Mouse (Mus musculus) embryonic fibroblast, embryonic 13.5 days (primary cell): ENCODE data around the gene Pik3cg.

Source experiments
- CTCF ChIP-seq: IDR thresholded peaks from 2 replicates; pipeline ENCODE4 v1.5.1; 2011; ENCODE audit warnings: mild to moderate bottlenecking, control low read depth, low read length, moderate library complexity, borderline replicate concordance; ENCODE audit not compliant: insufficient read depth
- POLR2A ChIP-seq: IDR thresholded peaks from 2 replicates; pipeline ENCODE4 v1.6.1; 2011; ENCODE audit warnings: low read depth, mild to moderate bottlenecking, control low read depth, low read length, moderate library complexity

- TF ChIP-seq POLR2A (no peak), CTCF (no peak)
Observed at GRCm38 (mm10) chr12:32215143-32215542, 6.7 kb upstream of the Pik3cg start.
